Mouse (Mus musculus): ENCODE measurements at regions not wholly inside any gene's neighbourhood (a gene's known extent, or its start where the extent isn't known, plus 50 kb on each side); places are given as distances from the start of the nearest gene placed in this dataset.

GRCm38 (mm10) chr8:26706048-26706767, 270.9 kb upstream of the Zfp703 start:
- intact Hi-C loops (cut with DNase I): no loop called here
- no peak for DNase-seq (ENCODE audit: low spot score in 2 of 2)

- intact Hi-C loops (cut with DNase I): no loop called here
- no peak for DNase-seq (ENCODE audit: low spot score in 2 of 2)
Measured at GRCm38 (mm10) chr8:26706768-26707156, 270.4 kb upstream of the Zfp703 start.

GRCm38 (mm10) chr8:26713836-26714235, 263.3 kb upstream of the Zfp703 start:
- intact Hi-C loops (cut with DNase I): no loop called here
- DNase-seq (ENCODE audit: low spot score in 2 of 2): no peak

GRCm38 (mm10) chr8:26714714-26715113, 262.4 kb upstream of the Zfp703 start:
- no peak for DNase-seq (ENCODE audit: low spot score in 2 of 2)
- intact Hi-C loops (cut with DNase I): no loop called here

GRCm38 (mm10) chr8:26718409-26719355, 258.4 kb upstream of the Zfp703 start:
- DNase-seq (ENCODE audit: low spot score in 2 of 2): no peak
- intact Hi-C loops (cut with DNase I): no loop called here

- DNase-seq (ENCODE audit: low spot score in 2 of 2): no peak
Measured at GRCm38 (mm10) chr8:26722766-26723165, 254.4 kb upstream of the Zfp703 start.

GRCm38 (mm10) chr8:26724628-26725027, 252.5 kb upstream of the Zfp703 start:
- intact Hi-C loops (cut with DNase I): no loop called here
- DNase-seq (ENCODE audit: low spot score in 2 of 2): no peak

More at GRCm38 (mm10) chr8:26722766-26723165, 254.4 kb upstream of the Zfp703 start:
- intact Hi-C loops (cut with DNase I): no loop called here

- intact Hi-C loops (cut with DNase I): no loop called here
- no peak for DNase-seq (ENCODE audit: low spot score in 2 of 2)
Measured at GRCm38 (mm10) chr8:26725521-26725920, 251.6 kb upstream of the Zfp703 start.

GRCm38 (mm10) chr8:26729351-26729750, 247.8 kb upstream of the Zfp703 start:
- no peak for DNase-seq (ENCODE audit: low spot score in 2 of 2)
- intact Hi-C loops (cut with DNase I): no loop called here

GRCm38 (mm10) chr8:26731111-26731510, 246.0 kb upstream of the Zfp703 start:
- DNase-seq (ENCODE audit: low spot score in 2 of 2): no peak
- intact Hi-C loops (cut with DNase I): no loop called here

GRCm38 (mm10) chr8:26744424-26744823, 232.7 kb upstream of the Zfp703 start:
- DNase-seq (ENCODE audit: low spot score in 2 of 2): no peak
- intact Hi-C loops (cut with DNase I): no loop called here

- intact Hi-C loops (cut with DNase I): no loop called here
- DNase-seq (ENCODE audit: low spot score in 2 of 2): no peak
Measured at GRCm38 (mm10) chr8:26746811-26747210, 230.3 kb upstream of the Zfp703 start.

- intact Hi-C loops (cut with DNase I): no loop called here
- no peak for DNase-seq (ENCODE audit: low spot score in 2 of 2)
Measured at GRCm38 (mm10) chr8:26747241-26747972, 229.7 kb upstream of the Zfp703 start.

- DNase-seq (ENCODE audit: low spot score in 2 of 2): no peak
- intact Hi-C loops (cut with DNase I): no loop called here
Measured at GRCm38 (mm10) chr8:26748161-26748971, 228.8 kb upstream of the Zfp703 start.

- intact Hi-C loops (cut with DNase I): no loop called here
- DNase-seq (ENCODE audit: low spot score in 2 of 2): no peak
Measured at GRCm38 (mm10) chr8:26748972-26749291, 228.2 kb upstream of the Zfp703 start.

- intact Hi-C loops (cut with DNase I): loop anchor here (1.0 kb wide), 1 partner anchor 30 kb away; no protein-coding TSS in a partner anchor
- no peak for DNase-seq (ENCODE audit: low spot score in 2 of 2)
Measured at GRCm38 (mm10) chr8:26750120-26750519, 227.0 kb upstream of the Zfp703 start.

- DNase-seq (ENCODE audit: low spot score in 2 of 2): peak in 1 of 2 experiments; percentile 30
- intact Hi-C loops (cut with DNase I): no loop called here
Measured at GRCm38 (mm10) chr8:26751651-26752050, 225.5 kb upstream of the Zfp703 start.

- intact Hi-C loops (cut with DNase I): no loop called here
- DNase-seq (ENCODE audit: low spot score in 2 of 2): no peak
Measured at GRCm38 (mm10) chr8:26756452-26756851, 220.7 kb upstream of the Zfp703 start.

- no peak for DNase-seq (ENCODE audit: low spot score in 2 of 2)
Measured at GRCm38 (mm10) chr8:26760726-26761125, 216.4 kb upstream of the Zfp703 start.

More at GRCm38 (mm10) chr8:26760726-26761125, 216.4 kb upstream of the Zfp703 start:
- intact Hi-C loops (cut with DNase I): no loop called here

All from left cerebral cortex, postnatal 36 days (tissue).